Comparison of ENCODE assay signal across 7 mouse cellular contexts in genomic region chr7:4705098-4705497, GRCm38 (mm10). TPM values are rescaled to one million over a fixed set of nuclear protein-coding genes. Genes with fewer than 3 reads are reported as not detected.
DNase-seq lines count a peak whose midpoint lies in the region; ATAC-seq and TF ChIP-seq lines count a peak whose summit lies in the region.

No protein-coding gene starts in this region.

- DNase-seq in kidney, adult 8-10 months: peak; percentile 32 to 49
- peak; percentile 88 for DNase-seq in R1 (ENCODE audit: low read depth, low spot score)
- peak; percentile 69 for DNase-seq in embryo, embryonic 10.5 days (ENCODE audit: low spot score)
- no peak for DNase-seq in liver, embryonic 11.5 days (ENCODE audit: low spot score)
- DNase-seq in retina, embryonic 14.5 days (ENCODE audit: low spot score): peak; percentile 77

- peaks cover 78% of the 10 kb centered on the region for H3K36me3 ChIP-seq in kidney, embryonic 15.5 days
- H3K36me3 ChIP-seq in E14TG2a.4 (ENCODE audit: insufficient read depth, low read length): peaks cover 58% of the 10 kb centered on the region
- peaks cover 6% of the 10 kb centered on the region; the same call in 1 of the 2 replicates for H3K36me3 ChIP-seq in liver, embryonic 11.5 days (ENCODE audit: control insufficient read depth, insufficient read depth, low read length)

- no peak overlapping the region for H3K4me2 ChIP-seq in kidney, embryonic 15.5 days
- H3K4me2 ChIP-seq in liver, embryonic 11.5 days: peak overlapping the region; percentile 55

- no peak for ATAC-seq in kidney, embryonic 15.5 days (replicated peaks; ENCODE audit: low FRiP score)
- ATAC-seq in liver, embryonic 11.5 days (replicated peaks; ENCODE audit: low FRiP score): peak; percentile 38; the same call in 1 of the 2 replicates

- no peaks in the 10 kb centered on the region for H3K9me3 ChIP-seq in kidney, embryonic 15.5 days (replicated peaks)
- H3K9me3 ChIP-seq in E14TG2a.4 (ENCODE audit: low read length): no peaks in the 10 kb centered on the region
- H3K9me3 ChIP-seq in liver, embryonic 11.5 days (ENCODE audit: control insufficient read depth, low read length): no peaks in the 10 kb centered on the region

- no peak overlapping the region for H3K27ac ChIP-seq in kidney, embryonic 15.5 days
- H3K27ac ChIP-seq in liver, embryonic 11.5 days (ENCODE audit: low read depth, low read length): no peak overlapping the region

- no peak overlapping the region for H3K9ac ChIP-seq in kidney, embryonic 15.5 days
- H3K9ac ChIP-seq in liver, embryonic 11.5 days (ENCODE audit: low read depth, low read length): no peak overlapping the region

- WGBS in kidney, embryonic 15.5 days: 43% methylated on average over 18 of the region's 18 CpGs
- WGBS in liver, embryonic 11.5 days: 39% methylated on average over 18 of the region's 18 CpGs

- no peaks in the 10 kb centered on the region for H3K4me1 ChIP-seq in kidney, embryonic 15.5 days
- peaks cover 81% of the 10 kb centered on the region for H3K4me1 ChIP-seq in E14TG2a.4 (replicated peaks; ENCODE audit: low read depth, low read length)
- H3K4me1 ChIP-seq in liver, embryonic 11.5 days (replicated peaks; ENCODE audit: control insufficient read depth, insufficient read depth, low read length): no peaks in the 10 kb centered on the region

- H3K27me3 ChIP-seq in kidney, embryonic 15.5 days: no peaks in the 10 kb centered on the region
- no peaks in the 10 kb centered on the region for H3K27me3 ChIP-seq in E14TG2a.4 (ENCODE audit: insufficient read depth, low read length)
- H3K27me3 ChIP-seq in liver, embryonic 11.5 days (replicated peaks; ENCODE audit: control insufficient read depth, insufficient read depth, low read length): no peaks in the 10 kb centered on the region

- no peak overlapping the region for H3K4me3 ChIP-seq in kidney, embryonic 15.5 days (replicated peaks)
- H3K4me3 ChIP-seq in E14TG2a.4 (replicated peaks; ENCODE audit: low read length): peak overlapping the region; percentile 72
- no peak overlapping the region for H3K4me3 ChIP-seq in liver, embryonic 11.5 days (ENCODE audit: low read depth, low read length)

- TF ChIP-seq CTCF in E14TG2a.4 (conservative IDR thresholded peaks at IDR 0.05; ENCODE audit: low read length): peak; percentile 99

RNA-seq across cellular contexts. Expression of gene Brsk1, which starts 14.7 kb away (rescaled TPM):
- polyA plus RNA-seq in kidney, embryonic 15.5 days (2015; fragmentation: Nextera tagmentation; extraction: Ambion mirVana): 1.1 and 1.6 TPM in 2 replicates
- 0.66 and 1.0 TPM in 2 replicates for polyA plus RNA-seq in liver, embryonic 11.5 days (2014; fragmentation: Nextera tagmentation; extraction: Ambion mirVana)

RNA-seq across cellular contexts. Expression of gene Tmem150b, which starts 20.0 kb away (rescaled TPM):
- polyA plus RNA-seq in kidney, embryonic 15.5 days (2015; fragmentation: Nextera tagmentation; extraction: Ambion mirVana): 0.12 TPM in 1 of 2 replicates, not detected in the other
- polyA plus RNA-seq in liver, embryonic 11.5 days (2014; fragmentation: Nextera tagmentation; extraction: Ambion mirVana): 0.16 TPM in 1 of 2 replicates, not detected in the other

RNA-seq across cellular contexts. Expression of gene Hspbp1, which starts 20.2 kb away (rescaled TPM):
- 112 and 119 TPM in 2 replicates for polyA plus RNA-seq in kidney, embryonic 15.5 days (2015; fragmentation: Nextera tagmentation; extraction: Ambion mirVana)
- polyA plus RNA-seq in liver, embryonic 11.5 days (2014; fragmentation: Nextera tagmentation; extraction: Ambion mirVana): 132 and 137 TPM in 2 replicates

RNA-seq across cellular contexts. Expression of gene Kmt5c, which starts 34.8 kb away (rescaled TPM):
- 79.3 and 90.8 TPM in 2 replicates for polyA plus RNA-seq in kidney, embryonic 15.5 days (2015; fragmentation: Nextera tagmentation; extraction: Ambion mirVana)
- polyA plus RNA-seq in liver, embryonic 11.5 days (2014; fragmentation: Nextera tagmentation; extraction: Ambion mirVana): 88.8 and 97.1 TPM in 2 replicates

RNA-seq across cellular contexts. Expression of gene Ppp6r1, which starts 46.3 kb away (rescaled TPM):
- polyA plus RNA-seq in kidney, embryonic 15.5 days (2015; fragmentation: Nextera tagmentation; extraction: Ambion mirVana): 7.4 and 7.8 TPM in 2 replicates
- polyA plus RNA-seq in liver, embryonic 11.5 days (2014; fragmentation: Nextera tagmentation; extraction: Ambion mirVana): 5.6 and 6.6 TPM in 2 replicates
